Mouse (Mus musculus) heart, adult 8-10 months (tissue): Measurements from ENCODE around the gene Dstyk. TPM values are rescaled to one million over a fixed set of nuclear protein-coding genes. Genes with fewer than 3 reads are reported as not detected.

ENCODE experiments used
- DNase-seq: peaks from one replicate; pipeline ENCODE4 v3.0.0; 2022; ENCODE audit warnings: low spot score
- total RNA-seq, 4 experiments: library from RNA; stranded (reverse); gene quantifications; 2 replicates each; pipeline ENCODE4 v1.2.4; 2022

The Dstyk gene
- 10 to 100 TPM; 15.3 to 16.7 (median 16.0) TPM for total RNA-seq

DNA sequence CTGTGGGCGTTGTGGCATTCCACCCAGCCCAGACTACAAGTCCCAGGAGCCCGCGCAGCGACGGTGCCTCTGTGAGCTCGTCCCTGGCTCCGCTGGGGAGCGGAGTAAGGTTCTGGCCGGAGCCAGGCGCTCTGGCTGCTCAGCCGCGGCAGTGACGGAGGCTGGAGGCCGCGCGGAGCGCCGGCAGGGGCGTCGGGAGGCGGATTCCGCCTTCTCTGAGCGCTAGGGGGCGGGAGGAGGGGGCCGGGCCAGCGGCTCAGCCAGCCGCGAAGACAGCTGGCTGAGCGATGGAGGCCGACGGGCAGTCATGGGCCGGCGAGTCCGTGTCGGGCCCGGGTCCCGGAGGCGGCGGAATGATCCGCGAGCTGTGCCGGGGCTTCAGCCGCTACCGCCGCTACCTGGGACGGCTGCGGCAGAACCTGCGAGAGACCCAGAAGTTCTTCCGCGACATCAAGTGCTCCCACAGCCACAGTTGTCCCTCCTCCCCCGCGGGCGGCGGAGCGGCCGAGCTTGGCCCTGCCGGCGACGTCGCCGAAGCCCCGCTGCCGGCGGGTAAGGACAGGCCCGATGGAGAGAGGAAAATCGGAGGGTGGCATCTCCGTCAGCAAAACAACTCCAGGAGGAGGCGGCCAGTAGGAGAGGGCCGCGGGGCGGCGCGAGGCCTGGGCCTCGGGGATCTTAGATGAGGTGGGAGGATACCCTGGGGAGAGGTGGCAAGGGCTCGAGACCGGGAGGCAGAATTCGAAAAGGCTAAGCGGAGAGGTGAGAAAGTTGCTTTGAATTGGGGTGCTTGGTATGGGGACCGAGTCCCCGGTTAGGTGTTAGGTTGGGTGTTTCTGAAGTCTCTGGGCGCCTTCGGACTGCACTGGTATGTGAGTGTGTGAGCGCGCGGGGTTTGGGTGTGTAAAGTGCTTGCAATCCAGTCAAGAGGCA lies at the start of gene Dstyk:
Dstyk (plus strand) TSS at position 237 of the 933 bp plus-strand sequence.
- DNase-seq: peak; percentile 92

DNA sequence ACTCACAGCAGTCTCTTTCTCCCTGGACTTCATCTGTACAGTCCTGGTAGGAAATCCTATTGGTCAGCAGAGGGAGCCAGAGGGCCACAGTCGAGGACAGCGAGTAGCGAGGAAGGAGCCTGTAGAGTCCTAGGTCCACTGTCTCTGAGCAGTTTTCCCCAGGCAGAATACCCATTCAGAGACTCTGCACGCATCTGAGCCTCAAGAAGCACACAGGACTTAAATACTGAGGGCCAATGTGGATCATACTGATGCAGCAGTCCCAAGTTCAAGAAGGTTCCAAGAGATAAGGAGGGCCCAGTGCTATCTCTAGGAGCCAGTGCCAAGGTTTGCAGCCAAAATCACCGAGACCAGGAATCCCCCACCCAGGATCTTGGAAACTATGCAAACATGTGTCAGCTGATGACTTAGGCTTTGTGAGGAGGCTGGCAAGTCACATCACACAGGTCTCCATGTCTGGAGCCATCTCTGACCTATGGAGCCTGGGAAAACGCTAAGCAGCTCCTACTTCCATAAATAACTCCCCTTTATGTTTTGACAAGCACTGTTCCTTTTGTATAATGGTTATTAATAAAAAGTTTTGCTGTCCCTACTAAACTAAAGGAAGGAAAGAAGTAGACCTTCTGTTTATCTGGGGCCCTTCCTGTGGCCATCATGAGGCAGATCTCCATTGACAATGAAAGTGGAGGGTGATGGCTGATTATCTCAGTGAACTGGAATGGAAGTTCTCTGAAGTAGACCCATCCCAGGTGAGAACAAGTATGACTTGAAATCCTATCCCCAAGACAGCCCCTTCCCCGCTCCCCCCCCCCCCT lies 49.5 kb upstream of the Dstyk start:
- peak; percentile 93 for DNase-seq

DNA sequence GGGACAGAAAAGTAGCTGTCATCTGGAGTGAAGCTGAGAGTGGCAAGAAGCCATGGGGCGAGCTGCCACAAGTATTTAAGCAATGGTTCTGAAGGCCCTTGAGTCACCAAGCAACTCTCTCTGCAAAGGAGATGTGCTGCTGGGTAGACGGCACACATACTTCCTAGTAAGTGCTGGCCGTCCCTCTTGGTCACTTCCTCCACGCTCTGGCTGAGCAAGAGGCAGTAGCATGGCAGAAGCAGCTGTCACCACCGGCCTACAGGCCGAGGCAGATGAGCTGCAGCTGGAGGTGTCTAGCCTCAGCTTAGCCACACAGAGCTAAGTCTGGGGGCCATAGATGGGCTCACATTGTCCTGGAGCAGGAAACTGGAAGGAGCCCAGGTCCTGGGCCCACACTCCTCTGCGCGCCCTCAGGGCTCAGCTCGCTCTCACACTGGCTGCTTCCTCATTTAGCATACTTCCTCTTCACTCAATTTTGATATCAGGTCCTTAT lies 46.6 kb upstream of the Dstyk start:
- no peak for DNase-seq

DNA sequence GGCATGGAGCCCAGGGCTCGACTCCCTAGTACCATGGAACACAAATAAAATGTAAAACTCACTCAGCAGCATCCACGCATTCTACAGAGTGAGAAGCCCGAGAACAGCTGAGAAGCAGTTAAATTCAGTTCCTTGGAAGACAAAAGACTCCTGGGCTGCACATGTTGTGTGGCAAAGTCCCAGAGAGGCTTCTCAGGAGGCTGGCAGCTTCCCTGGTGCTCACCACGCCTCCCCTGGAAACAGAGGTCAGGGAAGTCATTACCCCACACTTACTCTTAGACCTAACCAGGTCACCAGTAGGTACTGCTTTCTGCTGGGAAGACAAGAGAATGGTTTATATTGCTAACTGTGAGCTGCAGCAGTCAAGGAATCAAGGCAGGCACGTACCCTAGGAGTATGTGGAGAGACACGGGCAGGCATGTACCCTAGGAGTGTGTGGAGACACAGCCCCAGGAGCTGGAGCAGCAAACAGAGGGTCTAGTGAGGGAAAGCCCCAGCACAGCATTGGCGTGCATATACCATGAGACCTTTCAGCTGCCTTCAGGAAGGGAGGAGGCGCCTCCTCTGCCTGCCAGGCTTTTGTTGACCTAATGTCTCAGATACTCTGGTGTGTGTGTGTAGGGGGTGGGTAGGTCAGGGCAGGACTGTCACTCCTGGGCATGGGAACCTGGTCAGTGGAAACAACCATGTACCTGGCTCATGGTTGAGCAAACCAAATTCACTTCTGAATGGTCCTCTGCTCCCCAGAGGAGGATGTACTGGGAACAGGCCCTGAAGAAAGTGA lies 45.9 kb upstream of the Dstyk start:
- DNase-seq: no peak

DNA sequence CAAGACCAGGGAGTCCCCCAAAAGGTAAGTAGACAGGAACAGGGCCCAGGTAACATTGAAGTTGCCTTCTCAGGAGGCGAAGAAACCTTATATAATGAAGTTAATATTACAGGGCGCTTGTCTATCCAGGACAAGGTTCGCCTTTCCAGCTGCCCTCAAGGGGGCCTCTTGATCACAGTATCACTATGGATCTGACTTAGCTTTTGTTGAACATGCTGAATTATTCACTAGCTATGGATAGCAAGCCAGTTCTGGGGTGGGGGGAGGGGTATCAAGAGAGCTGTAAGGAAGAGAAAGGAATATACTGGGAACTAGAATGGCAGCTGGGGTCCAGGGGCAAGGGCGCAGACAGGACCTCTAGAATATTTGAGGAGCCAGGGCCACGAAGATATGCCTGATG lies 45.0 kb upstream of the Dstyk start:
- no peak for DNase-seq

DNA sequence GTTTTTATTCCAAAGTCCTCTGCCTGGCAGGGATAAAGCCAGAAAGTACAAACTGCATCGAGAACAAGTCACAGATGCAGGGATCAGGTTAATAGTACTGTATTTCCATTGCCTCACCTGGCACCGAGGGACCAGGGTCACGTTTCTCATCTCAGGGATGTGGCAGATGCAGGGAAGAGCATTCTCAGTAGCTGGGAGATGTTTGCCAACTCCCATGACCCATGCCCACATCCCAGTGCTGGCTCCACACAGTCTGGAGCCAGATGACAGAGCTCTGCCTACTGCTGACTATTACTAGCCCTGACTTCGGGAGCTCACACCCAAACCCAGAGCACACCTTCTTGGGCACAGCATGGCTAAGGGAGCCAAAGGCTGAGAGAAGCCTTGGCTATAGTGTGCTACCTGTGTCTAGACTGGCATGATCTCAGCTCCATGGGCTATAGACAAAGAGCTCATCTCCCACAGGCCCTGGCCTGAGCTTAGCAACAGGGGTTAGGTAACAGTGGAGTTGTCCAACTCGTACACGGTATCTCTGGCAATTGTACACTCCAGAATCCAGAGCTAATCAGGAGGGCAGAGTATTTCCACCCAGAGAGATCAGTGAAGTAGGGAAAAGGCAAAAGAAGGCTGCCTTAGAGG lies 44.3 kb upstream of the Dstyk start:
- DNase-seq: no peak

DNA sequence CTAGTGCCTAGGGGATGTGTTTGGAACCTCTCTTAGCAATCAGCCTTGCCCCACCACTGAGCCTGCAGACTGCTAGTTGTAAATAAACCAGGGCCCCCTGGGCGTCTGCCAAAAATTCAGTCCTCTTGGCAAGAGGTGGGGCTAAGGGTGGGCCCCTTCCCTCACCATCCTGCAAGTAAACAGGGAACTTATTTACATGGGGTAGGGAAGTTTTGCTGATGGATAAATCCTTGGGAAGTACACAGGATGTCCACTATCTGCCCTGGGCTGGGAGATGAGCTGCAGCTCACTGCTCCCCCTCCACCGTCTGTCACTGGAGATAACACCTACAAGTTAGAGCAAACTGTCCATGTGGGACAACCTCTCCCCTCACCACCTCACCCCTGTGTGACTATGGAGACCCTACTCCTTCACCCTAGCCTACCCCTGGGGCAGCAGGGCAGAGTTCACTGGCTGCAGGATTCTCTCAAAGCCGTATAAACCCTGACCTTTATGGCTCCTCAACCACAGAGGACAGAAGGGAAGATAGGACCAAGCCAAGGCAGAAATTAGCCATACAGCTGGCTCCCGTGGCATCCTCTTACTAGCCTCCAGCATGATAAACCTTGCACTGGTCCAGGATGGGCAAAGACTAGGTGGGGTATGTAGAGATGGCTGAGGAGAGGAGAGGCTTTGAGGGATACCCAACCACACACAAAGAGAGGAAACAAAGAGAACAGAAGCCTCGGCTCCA lies 43.0 kb upstream of the Dstyk start:
- no peak for DNase-seq

DNA sequence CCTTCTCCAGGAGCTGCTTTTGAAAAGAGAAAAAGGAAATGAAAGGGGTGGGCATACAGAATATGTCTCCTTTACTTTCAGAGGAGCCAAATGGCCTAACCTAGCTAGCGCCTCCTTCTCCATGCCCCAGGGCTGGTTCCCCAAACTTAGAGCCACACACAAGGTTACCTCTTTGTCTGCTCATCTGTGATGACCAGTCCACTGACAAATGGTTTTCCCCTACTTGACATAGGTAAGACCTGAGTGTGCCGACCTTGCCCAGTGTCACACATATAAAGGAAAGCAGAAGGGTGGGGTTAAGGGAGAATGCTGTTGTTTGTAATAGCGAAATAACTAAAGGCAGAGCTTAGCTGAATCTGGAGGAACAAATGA lies 42.5 kb upstream of the Dstyk start:
- no peak for DNase-seq

DNA sequence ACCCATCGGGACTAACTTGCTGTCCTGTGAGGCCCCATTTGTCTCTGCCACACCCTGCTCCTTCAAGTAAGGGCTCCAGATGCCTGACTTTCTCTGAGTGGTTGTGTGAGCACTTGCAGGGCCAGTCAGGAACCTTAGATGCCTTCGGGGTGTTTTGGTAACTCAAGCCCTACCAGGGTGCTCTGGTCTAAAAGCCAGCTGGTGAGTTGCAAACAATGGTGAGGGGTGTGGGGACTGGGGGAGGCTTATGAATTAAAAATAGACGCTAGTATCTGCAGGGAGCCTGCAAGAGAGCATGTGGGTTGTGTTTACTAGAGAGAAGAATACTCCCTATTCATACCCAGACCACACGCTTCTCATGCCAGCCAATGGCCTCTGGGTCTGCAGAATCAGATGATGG lies 42.1 kb upstream of the Dstyk start:
- DNase-seq: no peak

DNA sequence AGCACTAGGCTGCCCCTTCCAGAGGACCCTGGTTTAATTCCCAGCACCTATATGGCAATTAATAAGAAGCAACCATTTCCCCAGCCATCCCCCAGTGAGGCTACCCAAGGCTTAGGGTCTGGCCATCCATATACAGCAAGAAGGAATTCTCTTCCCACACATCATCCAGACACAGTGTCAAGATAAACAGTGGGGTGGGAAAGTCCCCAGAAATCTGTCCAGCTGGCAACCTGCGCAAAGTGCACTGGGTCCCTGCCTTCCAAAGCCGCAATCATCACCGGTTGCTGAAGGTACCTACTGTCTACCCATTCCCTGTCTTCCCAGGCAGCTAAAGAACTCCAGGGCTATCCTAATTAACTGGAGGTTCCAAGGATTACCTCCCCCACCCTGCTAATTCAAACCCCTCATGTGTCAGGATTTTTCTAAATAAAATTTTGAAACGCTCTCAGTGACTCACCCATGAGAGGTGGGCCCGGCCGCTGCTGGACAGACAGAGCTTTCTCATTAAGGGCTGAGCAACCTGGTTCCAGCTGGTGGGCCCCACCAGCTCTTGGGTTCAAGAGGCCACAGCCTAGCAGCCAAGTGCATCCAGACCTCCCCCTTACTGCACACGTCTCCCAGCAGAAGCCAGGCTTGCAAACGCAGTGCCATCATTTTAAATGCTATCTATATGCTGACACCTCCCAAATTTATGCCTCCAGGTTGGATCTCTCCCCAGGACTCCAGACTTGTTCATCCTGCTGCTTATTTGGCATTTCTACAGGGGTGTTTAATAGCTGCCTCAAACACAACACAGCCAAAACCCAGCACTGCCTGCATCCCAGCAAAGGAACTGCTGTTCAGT lies 40.9 kb upstream of the Dstyk start:
- no peak for DNase-seq

DNA sequence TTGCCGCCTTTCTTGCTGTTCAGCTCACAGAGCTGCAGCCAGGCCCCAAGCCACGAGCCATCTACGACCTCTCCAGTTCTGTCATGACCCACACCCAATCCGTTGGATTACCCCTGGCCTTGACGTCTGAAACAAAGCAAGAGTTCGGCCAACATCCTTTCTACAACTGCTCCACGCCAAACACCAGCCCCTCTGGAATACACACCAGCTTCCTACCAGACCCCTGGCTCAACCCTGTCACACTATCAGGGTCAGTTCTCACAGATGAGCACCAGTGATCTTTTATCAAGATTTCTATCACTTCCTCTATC lies 40.3 kb upstream of the Dstyk start:
- no peak for DNase-seq

DNA sequence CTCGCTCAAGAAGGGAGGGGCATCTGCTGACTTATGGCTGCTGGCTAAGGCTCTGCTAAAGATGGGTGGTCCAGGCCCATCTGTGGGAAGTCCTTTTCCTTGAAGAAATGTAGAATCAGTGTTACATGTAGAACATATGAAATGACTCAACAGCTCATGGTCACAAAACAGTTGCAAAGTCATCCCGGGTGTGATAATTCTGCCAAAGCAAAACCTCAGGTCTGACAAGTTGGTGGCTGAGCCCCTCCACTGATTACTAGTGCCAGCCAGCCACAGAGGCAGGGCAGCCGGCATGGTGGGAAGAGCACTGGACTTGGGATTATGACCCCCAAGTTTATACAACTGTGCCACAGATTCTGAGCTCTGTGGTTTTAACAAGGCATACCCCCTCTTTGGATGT lies 39.5 kb upstream of the Dstyk start:
- DNase-seq: no peak

DNA sequence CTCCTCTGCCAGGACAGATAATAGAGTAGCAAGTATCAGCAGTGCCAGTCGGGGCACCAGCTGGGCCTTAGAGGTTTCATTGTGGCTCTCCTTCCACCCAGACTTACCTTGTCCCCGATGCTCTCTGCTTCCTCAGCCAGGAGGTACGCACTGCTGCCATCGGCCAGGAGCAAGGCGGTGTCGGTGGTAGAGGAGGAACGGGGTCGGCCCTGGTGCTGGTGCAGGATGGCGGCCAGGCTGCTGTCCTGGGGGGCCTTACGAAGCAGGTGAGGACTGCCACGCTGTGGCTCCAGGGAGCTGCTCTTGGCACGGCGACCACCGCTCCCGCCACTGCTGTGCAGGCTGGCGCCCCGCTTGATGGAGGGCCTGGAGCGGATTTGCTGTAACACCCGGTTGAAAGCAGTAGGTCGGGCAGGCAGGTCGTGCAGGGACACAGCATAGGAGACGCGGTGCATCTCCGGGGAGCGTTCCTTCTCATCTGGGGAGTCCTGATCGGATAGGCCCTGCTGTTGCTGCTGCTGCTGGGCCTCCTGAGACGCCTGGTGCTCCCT lies 36.7 kb upstream of the Dstyk start:
- DNase-seq: no peak

DNA sequence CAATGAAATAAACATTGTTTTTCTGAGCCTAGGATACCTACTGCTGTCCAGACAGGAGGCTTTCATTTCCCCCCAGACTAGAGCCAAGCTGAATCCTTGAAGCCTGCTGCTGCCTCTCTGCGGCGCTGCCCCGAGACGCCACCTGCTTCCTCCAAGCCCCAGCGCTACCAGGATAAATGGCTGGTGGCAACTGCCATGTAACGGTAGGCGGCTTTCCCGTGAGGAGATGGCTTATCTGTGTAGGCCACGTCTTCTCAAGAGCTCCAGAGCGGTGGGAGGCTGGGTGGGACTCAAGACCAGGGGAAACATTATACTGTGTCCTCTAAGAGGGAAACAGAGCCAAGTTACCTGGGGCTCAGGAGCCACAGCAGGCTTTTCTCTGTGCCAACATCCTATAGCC lies 35.4 kb upstream of the Dstyk start:
- DNase-seq: no peak

DNA sequence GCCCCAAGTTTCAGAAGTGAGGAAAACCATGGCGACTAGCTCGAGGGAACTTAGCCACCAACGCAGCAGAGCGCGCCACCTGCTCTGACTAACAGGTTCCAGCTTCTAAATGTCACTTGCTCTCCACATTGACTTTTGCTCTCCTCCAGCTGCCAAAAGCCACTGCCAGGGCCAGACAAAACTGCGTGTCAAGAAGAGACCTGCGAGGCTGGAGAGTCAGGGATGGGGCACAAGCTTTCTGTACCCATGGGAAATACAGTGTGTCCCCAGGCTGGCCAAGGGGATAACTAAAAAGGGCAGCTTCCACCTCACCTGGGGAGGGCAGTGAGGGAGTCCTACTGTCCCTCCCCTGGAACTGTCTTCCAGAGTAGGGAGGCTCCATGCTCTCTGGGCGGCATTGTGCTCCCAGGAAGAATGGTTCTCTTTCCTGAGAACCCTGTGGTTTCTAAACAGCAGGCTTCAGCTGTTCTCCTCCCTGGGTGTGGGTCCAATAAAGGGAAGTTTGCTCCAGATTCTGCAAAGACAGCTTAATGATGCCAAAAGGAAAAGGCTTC lies 33.3 kb upstream of the Dstyk start:
- DNase-seq: peak; percentile 81

DNA sequence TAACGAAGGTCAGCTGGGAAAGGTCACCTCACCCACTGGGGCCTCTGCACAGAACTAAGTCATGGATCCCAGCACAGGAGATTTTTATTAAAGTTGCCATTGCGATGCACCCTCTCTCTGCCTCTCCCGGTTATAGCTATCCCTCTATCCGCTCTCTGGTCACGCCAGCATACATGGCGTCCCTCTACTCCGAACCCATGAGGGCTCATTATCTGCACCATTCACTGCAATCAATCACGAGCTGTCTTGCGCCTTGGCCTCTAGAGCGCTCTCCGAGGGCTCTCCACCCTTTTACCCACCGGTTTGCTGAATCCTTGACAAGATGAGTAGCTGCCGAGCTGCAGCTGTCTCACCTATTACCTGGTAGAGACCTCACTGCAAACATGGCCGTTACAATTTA lies 32.1 kb upstream of the Dstyk start:
- DNase-seq: no peak

DNA sequence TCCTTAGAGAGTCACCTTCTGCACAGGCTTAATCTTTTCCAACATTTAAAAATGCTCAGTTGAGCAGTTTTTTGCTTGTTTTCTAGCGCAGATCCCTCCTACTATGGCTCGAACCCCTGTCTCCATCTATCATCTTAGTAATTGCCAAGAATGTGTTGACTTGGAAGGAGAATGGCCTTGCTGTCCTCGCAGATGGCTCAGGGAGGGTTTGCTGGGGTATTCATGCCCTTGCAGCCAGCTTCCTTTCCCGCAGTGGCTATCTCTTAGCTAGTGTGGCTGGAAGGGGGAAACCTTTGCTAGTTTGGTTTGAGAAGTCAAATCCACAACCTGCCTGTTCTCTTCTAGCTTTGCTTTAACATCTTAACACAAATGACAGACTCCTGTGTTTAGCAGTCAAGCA lies 31.6 kb upstream of the Dstyk start:
- DNase-seq: no peak

DNA sequence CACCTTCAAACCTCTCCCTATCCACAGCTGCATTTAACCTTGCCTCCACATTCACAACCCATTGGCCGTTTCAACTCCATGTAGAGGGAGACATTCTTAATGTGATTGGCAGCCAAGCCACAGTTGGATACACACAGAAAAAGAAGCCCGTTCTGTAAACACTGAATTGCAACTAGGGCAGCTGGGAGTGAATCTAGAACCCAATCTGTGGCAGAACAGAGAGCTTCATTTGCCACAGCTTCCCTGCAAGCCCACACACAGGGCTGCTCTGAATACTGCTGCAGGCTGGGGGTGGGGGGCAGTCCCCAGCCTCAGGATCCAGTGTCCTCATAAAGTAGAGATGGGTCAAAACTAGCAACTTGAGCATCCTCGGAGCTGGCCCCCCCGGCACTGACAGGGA lies 31.1 kb upstream of the Dstyk start:
- no peak for DNase-seq

DNA sequence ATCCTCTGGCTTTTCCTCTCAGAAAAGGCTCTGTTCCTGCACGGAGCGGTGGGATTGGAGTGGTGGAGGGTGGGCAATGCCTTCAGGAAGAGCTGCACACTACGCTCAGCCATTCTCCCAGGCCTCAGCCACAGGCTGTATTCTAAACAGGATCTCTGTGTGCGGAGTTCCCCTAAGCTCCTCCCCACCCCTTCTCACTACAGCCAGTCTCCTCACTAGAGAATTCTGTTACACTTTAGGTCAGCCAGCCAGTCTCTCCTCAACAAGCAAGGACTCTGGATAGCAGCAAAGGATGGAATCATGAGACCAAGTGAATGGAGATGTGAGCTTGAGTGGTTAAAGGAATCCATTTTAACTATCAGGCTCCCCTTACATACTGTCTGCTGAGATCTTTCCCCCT lies 29.4 kb upstream of the Dstyk start:
- DNase-seq: no peak
